Mouse (Mus musculus) B cell, adult 2 months (primary cell): ENCODE measurements around the gene Gpr25.

Experiments used
- DNase-seq, 2 experiments: peaks; one replicate each; pipeline ENCODE4 v3.0.0; 2022

Gpr25 gene

DNA sequence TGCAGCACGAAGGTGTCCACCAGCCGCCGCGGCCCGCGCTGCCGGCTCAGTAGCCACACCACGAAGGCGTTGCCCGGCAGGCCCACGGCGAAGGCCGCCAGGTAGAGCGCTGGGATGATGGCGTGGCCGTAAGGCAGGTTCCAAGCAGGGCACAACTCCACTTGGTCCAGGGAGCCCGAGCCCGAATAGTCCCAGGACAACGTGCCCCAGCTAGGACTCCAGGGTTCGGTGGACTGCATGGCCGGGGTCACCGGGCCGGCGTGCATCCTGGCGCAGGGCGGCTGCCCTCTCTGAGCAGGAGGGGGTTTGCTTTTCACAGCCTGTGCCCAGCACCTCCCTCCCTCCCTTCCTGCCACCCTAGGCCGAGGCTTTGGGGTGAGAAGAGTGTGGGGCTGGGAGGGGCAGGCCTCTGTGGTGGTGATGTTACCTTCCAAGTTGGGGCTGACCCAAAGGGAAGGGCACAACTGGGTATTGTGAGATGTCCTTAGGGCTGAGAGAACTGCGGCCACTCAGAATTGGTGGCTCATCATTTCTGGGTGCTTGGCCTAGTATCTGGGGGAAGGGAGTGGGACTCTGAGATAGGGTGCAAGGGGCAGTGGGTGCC is at the start of gene Gpr25:
Gene Gpr25, minus strand, starts transcription at position 239 of the 604 bp plus-strand sequence.
- no peak for DNase-seq

DNA sequence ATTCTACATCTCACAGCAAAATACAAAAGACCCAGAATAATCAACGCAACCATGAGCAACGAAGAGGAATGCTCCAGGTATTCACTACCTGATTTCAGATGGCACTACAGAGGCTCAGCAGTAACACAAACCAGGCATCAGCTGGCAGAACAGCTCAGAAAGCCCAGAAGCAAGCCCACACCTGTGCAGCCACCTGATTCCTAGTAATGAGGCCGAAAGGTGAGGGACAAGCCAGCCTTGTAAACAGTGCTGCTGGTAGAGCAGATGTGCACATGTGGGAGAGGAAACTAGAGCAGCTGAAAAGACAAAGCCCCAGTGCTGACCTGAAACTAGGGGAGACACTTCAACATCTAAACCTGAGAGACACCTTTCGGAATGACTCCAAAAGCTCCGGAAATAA is 48.5 kb upstream of the Gpr25 start:
- DNase-seq: no peak

DNA sequence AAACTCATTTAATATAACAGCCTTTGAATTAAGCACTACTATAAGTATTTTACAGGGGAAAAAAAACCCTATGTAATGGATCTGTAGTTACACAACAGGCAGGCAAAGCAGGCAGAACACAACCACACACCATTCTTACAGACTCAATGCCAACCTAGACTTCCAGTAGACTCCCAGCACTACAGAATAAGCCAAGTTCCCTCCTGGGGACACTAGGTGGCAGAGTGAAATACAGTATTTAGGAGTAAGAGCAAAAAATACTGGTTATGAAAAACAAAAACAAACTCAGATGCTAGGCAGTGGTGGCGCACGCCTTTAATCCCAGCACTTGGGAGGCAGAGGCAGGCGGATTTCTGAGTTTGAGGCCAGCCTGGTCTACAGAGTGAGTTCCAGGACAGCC is 45.8 kb upstream of the Gpr25 start:
- DNase-seq: peak; percentile 43 to 47

DNA sequence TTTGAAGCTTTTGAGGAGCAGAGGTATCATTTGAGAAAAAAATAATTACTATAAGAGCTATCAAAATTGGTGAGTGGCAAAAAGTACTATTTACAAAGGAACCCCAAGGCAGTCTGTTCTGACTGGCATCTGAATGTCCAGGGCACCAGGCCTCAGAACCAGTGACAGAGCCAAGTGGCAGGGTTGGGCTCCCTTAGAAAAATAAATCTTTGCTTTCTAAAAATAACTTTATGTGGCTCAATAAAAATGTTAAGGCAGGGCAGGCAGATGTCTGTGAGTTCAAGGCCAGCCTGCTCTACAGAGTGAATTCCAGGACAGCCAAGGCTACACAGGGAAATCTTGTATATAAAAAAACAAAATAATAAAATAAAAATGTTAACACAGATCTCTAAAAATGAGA is 33.3 kb upstream of the Gpr25 start:
- DNase-seq: no peak

DNA sequence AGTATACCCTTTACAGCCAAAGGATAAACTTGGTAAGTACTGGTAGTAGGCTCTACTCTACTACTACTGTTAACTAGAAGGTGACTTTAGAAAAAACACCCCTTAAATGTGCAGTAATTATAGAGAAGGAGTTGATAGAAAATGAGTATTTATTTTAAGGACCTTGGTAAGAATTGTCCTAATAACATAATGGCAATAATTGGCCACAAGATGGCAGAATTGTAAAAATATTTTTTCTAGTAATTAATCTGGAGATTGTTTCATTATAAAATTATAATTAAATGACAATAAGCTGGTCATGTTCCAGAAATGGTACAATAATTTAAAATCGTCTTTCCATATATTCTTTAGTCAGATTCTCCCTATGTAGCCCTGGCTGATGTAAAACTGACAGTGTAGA is 29.1 kb upstream of the Gpr25 start:
- DNase-seq: no peak

DNA sequence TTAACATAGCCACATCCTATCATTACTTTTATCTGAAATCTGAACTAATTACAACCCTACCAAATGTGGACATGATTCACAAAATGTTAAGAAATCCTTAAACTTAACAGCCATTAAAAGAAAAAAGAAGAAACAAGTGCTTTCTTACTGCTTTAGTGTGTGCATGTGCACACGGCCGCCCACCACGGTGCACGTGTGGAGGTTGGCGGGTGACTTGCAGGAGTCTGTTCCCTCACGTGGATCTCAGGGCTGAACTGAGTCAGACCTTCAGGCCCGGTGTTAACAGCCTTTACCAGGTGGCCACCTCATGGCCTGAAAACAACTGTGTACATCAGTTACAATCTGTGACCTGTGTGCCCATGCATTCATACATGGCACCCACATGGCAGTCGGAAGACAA is 16.7 kb upstream of the Gpr25 start:
- no peak for DNase-seq

DNA sequence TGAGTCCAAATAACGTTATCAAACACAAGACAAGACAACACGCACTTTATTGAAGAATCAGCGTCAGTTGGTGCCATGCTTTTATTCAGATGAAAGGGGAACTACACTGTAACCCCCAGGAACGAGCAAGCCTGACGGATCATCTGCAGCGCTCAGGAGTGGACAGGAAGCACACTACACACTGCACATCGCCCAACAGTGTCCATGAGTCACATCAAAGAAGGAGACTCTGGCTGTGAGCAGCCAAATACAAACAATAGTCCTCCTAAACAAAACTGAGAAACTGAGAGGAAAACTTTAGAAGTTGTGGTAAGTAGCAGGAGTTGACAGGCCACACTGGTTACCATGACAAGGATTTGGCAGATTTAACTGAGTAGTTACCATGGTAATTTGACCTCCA is 7.6 kb upstream of the Gpr25 start:
- no peak for DNase-seq

DNA sequence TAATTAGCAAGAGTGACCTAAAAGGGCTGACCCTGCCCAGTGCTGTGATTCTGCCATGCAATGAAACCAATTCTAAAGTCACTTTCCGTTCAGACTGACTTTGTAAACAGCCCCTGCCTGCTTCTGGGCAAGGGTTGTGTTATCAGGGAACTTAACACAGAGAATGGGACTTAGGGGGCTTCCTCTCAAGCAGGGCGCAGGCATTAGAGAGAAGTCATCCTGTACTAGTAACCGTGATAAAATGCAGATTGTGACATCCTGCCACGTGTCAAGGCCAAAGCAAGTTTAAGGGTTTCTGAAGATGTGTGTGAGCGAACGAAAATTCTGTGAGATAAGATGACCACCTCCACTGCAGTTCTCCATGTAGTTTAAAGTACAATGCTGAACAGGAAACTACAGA is 5.5 kb upstream of the Gpr25 start:
- no peak for DNase-seq

DNA sequence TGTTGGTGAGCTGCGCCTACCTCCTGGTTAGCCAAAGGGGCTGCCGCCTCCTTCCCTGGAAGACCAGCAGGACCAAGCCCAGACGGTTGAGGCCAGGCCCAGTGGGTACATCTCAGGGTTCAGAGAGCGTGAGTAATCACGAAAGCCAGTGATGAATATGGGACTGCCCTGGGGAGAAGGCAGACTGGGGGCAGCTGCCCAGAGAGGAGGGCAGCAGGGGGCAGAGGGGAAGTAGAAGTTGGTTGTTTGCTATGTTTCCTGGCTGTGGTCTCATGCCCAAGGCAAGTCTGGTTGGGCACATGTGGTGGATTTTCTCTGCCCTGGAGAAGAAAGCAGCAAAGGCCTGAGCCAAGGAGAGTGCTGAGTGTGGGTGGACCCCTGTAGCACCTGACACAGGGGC is 2.7 kb upstream of the Gpr25 start:
- DNase-seq: no peak

DNA sequence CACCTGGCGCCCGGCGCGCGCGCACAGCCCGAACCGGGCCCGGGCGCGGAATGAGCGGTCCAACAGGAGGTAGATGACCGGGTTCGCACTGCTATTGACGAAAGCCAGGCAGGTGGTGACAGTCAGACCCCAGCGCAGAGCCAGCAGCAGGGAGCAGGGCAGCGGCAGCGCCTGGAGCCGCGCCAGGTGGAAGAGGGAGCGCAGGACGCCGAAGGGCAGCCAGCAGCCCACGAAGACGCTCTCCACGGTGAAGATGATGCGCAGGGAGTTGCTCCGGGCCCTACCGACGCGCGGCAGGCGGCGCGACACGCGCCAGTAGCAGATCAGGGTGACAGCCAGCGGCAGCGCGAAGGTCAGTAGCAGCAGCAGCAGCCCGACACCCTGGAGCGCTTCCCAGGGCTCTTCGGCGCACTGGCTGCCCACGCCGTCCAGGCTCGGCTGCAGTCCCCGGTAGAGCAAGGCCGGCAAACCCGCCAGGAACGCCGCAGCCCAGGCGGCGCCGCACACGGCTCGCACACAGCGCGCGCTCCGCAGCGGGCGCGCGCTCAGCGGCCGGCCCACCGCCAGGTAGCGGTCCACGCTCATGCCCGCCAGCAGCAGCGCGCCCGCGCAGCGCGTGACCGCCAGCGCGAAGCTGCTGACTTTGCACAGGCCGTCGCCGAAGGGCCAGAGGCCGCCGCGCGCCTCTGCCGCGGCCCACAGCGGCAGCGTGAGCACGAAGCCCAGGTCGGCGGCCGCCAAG is 609 bp downstream of the Gpr25 start:
- peak in 1 of 2 experiments; percentile 35 for DNase-seq

DNA sequence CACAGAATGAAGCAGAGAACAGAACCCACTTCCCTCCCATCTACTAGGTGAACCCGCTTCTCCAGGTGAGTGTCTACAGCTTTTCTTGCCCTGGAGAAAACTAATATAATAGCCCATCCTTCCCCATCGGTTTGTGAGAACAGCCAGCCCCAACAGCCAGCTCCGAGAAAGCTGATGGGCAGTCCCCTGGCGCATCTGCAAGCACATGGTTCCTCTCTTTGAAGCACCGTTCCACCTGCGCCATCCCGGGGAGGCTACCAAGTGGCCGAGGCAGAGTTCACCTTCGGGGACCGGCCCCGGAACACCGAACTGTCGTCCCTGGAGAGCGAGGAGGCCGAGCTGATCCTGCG is 1.2 kb downstream of the Gpr25 start:
- DNase-seq: peak in 1 of 2 experiments; percentile 25

DNA sequence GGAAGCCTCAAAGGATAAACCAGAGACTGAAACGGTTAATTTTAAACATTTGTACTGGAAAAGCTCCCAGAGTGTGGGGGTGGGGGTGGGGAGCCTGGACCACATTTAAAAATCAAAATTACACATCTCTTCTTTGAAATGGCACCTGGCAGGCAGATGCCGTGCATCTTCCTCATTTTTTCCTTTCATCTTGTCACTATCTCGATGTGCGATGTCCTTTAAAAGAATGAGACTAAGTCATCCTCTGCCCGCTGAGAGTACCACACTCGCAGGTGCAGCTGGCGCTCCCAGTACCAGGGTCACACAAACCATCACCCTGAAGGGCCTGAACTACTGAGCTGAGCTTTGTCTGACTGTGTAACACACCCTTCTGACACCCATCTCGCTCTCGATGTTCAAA is 2.2 kb downstream of the Gpr25 start:
- DNase-seq: no peak

DNA sequence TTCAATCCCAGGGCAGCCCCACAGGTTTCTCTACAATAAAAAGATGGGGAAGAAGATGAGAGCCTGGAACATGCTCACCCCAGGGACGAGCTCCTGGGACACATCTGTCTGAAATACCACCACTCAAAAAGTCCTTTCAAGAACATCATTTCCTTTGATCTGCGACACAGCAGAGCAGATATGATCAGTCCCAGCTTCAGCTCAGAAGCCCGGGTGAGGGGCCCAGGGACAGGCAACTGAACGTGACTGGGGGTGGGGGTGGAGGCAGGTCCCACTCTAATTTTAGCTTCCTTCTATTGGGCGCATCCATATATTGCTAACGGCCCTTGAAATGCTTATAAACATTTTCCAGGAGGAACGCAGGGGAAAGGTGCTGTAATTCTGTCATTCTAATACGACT is 5.0 kb downstream of the Gpr25 start:
- DNase-seq: no peak

DNA sequence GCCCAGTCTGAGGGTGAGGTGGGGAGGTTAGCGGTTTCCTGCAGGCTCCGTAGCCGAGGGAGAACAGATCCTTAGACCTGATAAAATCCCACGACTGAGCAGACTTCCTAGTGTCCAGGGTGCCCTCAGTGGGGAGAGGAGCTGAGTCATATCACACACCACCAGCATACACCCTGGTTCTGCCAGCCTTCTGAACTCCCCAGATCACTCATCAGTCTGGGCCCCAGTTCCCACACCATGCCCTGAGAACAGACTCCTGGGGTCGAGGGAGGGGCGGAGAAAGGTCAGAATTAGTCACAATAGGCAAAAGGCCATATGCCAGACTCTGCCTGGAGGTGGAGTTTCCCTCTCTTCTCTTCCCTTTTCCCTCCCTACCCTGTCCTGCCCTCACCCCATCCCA is 5.5 kb downstream of the Gpr25 start:
- DNase-seq: no peak

DNA sequence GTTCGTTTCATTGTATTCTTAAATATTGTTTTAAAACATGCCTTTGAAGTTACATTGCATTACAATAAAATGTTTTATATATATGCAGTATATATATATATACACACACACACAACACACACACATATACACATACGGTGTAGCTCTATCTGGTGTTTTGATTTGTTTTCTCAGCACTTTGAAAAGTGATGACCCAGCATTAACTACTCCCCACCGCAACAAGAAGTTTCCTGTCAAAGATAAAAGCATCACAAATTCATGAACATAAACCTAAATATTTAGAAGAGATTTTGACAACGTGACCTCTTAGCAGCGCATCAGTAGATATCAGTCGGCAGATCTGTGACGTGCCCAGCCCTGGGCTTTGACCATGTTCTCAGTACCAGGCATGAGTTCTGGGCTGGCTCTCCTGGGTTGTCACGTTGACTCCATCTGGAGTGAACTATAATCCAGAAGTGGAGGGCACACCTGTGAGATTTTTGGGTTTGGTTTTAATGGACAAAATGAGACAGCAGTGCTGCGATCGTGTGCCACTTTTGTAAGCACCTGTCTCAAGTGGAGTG is 6.1 kb downstream of the Gpr25 start:
- DNase-seq: no peak

DNA sequence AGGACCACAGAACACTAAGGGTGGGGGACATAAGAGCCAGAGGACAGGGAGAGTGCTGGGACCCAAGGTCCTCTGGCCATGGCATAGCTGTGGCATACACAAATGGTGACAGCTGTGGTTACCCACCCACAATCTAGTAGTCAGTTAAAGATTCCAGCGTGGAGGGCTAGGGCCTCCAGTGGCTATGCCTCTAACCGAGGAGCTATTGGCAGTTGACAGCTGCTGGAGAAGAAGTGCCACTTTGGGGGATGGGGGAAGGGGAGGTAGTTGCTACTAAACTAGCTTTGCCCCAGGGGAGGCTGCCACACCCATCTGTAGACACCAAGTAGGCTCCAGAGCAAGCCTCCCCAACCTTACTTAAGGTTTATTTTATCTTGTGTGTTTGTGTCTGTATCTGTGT is 7.2 kb downstream of the Gpr25 start:
- peak; percentile 17 to 28 for DNase-seq

DNA sequence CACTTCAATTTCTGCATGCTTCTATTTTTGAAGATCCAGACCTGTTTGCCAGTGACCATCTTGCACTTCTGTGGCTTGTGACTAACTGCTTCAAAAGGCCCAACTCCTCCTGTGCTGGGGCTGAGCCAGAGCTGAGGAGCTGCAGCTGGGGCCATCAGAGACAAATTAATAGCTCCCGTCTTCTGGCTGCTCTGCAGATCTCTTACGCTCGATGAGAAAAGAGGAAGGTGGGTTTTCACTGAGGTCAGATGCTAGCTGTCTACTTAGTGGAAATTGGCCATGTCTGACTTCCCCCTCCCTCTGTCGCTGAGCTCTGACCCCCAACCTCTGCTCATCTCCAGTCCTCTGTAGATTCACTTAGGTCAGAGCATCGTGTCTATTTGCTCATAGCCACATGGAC is 11.0 kb downstream of the Gpr25 start:
- peak; percentile 23 to 26 for DNase-seq

DNA sequence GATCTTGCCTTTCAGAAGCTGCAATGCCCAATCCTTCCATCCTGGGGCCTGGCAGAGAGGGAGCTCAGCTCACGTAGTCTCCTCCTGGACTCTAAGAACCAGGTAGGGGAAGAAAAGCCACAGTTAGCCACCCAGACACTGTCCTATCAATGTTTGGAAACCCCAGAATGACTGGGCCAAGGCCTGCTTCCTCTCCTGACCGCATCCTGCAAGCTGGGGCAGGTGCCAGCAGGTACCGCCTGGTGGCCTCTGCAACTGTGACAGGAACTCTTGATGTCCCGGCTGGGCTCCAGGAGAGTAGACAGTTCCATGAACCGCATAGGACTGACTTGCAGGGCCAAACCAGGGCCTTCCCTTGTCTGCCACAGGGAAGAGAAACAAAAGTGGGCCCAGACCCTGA is 13.3 kb downstream of the Gpr25 start:
- DNase-seq: no peak

DNA sequence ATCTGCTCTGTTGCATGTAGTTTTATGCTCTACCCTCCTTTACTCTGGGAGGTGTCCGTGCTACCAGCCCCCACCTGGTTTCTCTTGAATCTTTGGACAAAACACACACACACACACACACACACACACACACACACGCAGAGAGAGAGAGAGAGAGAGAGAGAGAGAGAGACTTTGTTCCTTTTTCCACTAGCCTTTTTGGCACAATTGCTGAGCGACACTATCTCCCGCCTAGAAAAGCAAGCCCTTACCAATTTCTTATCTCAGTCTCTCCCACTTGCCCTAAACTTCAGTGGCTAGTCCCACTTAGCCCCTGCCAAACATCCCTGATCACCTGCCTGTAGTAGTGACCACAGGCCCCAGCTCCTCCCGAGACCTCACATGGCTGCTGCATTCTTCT is 16.2 kb downstream of the Gpr25 start:
- DNase-seq: no peak

DNA sequence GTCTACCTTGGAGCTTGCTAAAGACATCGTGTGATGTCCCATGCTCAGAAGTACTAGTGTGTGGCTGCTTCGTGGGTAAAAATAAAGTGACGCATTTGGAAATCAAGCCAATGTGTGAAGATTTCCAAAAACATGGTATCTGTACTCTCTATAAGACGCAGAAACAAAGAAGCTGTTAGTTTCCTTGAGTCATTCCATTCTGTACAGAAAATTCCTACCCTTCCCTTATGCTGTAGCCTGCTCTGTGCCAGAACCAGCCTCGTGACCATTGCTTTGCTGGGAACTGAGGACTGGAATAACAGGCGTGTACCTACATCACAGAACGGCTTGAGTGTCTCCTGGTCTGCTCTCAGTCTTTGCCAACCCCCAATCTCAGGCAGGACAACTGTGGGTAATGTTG is 18.9 kb downstream of the Gpr25 start:
- DNase-seq: no peak

DNA sequence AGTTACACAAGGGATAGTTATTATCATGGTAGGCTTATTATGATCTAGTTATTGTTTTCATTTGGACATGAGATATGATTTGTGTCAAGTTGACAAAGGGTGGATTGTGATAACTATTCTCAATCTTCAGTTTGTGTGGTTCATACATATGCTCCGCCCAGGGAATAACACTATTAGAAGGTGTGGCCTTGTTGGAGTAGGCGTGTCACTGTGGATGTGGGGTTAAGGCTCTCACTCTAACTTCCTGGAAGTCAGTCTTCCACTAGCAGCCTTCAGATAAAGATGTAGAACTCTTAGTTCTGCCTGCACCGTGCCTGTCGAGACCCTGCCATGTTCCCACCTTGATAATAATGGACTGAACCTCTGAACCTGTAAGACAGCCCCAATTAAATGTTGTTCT is 22.2 kb downstream of the Gpr25 start:
- no peak for DNase-seq

DNA sequence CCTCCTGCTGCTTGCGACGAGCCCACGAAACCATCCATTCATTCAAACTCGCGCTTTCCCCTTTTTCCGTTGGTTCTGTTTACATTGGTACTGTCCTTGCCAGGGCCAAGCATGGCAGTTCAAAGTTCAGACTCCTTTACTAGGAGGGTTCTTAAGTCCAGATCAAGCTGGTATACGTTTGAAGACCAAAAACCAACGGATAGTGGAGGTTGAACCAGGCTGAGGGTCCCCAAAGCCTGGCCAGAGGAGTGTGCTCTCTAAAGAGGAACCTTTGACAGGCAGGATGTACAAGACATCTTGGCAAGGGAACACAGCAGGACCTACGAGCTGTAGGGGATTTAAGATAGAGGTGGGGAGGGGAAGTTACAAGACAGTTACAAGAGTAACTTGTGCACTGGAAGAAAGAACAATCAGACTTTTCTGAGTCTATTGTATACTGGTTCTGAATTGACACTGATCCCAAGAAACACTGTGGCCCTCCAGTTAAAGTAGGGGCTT is 26.0 kb downstream of the Gpr25 start:
- DNase-seq: no peak

DNA sequence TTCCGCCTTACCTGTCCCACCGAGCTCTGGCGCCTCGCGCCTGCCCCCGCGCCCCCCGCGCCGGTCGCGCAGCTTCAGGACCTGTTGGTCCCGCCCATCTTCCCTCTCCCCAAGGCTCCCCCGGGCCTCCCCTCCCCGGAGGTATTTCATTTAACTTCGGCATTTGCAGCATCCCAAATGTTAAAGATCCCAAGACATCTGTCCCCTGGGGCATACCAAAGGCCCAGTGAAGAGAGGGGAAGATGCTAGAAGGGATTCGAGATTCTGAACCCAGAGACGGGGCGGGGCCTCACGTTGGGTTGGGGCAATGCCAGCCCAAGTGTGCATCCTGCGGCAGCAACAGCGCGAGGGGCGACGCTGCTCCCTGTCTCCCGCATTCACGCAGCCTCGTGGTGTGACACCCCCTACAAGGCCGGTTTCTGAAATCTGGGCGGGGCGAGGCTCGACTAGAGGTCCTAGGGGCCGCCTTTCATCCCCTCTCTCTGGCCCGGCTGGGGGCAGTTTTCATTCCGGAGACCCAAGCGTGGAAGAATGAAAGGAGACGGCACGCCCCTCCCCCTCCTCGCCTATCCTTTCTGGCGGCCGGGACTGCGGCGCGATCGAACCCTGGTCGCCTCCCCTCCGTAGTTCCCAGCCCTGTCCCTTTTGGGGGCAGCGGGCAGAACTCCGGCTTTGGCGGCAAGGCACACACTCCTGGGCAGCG is 26.6 kb downstream of the Gpr25 start, which contains the start of gene Inava:
Gene Inava, minus strand, starts transcription at position 373 of the 703 bp plus-strand sequence.
- peak; percentile 40 to 43 for DNase-seq
